Mouse (Mus musculus): ENCODE measurements around the gene Maff.

Maff gene

DNA sequence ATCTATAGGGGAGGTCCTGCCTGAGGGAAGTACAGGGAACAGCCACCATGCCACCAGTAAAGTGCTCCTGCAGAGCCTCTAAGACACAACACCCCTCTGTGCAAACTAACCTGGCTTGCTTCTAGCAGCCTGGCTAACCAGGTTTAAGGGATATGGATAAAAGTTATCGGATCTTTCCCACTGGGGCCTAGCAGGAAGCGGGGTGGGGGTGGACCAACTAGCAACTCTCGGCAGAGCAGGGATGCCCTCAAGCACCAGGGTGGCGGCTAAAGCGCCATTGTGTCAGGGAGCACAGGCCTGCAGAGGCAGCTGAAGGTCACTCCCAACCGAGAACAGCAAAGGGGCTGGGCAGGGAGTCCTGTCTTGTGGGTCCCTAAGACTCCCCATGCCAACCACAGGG is 17.7 kb downstream of the Maff start:
- DNase-seq (ENCODE audit: low spot score): no peak

- DNase-seq (ENCODE audit: low spot score): no peak
Observed at GRCm38 (mm10) chr15:79365068-79365467, 18.6 kb downstream of the Maff start.

DNA sequence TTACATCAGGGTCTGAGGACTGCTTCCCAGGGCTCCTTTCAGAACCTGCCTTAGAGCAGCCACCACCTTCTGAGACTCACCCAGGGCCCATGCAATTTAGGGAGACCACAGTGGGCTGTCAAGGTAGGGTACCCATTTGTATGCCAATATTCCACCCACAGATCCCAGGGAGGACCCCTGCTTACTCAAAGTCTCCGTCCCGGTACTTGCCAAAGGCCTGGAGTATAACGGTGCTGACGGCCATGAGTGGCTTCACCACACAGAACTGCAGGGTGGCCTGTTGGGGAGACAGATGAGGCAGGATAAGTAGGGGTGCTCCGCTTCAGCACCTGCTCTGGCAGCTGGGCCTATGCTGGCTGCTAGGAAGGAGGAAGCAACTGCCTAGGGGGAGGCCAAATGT is 20.0 kb downstream of the Maff start:
- DNase-seq (ENCODE audit: low spot score): no peak

GRCm38 (mm10) chr15:79368313-79368811 is 21.9 kb downstream of the Maff start:
- no peak for DNase-seq (ENCODE audit: low spot score)

DNA sequence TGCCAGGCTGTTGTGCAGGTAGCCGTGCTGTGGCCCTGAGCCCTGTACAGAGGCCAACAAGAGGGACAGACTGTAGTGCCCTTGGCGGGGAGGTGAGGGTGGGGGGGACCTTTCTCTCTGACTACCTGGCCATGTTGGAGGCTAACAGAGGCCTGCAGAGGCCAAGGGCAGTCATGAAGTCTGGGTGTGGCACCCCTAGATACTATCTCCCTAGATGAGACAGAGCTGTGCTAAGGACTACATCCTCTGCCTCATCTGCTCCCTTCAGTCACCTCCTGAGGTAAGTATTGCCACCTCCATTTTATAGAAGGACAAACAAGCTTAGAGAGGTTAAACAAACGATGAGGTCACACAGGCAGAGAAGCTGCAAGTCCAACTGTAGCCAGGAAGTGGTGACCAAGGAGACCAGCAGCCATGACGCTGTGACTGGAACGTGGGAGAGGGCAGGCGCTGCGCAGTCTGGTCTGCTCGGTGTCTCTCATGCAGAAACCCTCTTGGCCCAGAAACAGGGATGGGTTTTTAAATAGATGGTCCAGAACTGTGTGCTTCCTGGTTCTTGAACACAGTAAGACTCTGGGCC is 22.5 kb downstream of the Maff start:
- DNase-seq (ENCODE audit: low spot score): no peak

GRCm38 (mm10) chr15:79369452-79370280 is 23.2 kb downstream of the Maff start:
- DNase-seq (ENCODE audit: low spot score): no peak

GRCm38 (mm10) chr15:79370281-79370843 is 23.9 kb downstream of the Maff start:
- DNase-seq (ENCODE audit: low spot score): no peak

DNA sequence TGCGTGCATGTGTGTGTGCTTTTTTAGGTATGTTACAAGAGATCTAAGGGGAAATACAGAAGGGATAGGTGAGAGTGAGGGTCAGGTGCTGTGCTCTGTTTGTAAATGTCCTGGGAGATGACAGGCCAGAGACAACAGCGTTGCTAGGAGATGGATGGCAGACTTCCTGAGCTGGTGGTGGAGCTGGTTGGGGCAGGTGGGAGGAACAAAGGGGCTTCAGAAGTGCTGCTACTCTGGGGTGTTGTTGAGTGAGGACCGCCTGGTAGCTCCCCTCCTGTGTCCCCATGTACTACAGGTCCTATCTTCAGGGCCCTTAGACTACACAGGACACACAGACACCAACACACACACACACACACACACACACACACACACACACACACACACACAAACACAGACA is 28.3 kb downstream of the Maff start:
- DNase-seq (ENCODE audit: low spot score): no peak

DNA sequence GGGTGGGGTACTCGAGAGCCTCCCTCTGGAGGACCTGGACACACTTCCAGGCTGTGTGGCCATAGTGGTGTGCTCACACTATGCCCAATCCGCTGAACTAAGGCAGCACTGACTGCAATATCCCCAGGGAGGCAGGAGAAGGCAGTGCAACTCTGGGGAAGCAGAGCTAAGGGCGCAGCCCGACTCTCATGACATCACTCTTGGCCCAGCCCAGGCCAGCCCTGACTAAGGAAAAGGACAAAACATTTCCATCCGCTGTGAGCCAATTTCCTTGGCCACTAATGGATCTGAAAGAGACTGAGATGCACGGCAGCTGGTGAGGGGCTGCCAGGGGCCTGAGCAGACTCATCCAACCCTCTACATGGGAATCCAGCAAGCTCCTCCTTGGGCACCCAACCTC is 31.3 kb downstream of the Maff start:
- peak; percentile 36 for DNase-seq (ENCODE audit: low spot score)

DNA sequence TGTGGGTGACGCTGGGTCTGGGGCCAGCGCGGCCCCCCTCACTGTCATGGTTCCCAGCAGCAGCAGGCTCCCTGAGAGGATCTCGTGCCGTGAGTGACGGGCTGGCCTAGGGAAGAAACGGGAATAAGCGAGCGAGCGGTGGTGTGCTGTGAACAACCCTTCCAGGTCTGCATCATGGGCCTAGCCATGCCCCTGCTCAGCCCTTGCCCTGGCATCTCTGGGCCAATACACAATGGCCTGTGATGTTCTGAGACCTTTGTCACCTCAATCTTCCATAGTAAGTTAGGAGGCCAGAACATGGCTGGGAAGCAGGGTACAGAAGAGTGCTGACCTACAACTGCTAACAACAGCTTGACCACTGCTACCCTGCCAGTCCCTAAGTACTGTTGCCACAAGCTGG is 32.2 kb downstream of the Maff start:
- no peak for DNase-seq (ENCODE audit: low spot score)

DNA sequence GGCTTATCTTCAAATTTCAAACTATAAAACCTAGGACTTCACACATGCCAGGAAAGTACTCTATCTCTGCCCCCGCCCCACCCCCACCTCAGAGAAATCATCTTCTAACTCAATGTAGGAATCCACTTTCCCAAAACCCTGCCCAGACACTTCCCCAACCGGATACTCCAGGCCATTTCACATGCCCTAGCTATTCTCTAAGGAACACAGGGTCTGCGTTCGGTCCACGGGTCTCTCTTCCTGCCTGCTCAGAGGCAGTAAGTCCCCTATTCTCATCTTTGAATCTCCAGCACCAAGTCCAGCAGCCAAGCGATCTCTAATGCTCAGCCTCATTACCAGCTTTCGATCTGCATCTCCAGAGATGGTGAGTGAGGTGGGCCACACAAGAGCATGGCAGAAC is 33.2 kb downstream of the Maff start:
- DNase-seq (ENCODE audit: low spot score): no peak

DNA sequence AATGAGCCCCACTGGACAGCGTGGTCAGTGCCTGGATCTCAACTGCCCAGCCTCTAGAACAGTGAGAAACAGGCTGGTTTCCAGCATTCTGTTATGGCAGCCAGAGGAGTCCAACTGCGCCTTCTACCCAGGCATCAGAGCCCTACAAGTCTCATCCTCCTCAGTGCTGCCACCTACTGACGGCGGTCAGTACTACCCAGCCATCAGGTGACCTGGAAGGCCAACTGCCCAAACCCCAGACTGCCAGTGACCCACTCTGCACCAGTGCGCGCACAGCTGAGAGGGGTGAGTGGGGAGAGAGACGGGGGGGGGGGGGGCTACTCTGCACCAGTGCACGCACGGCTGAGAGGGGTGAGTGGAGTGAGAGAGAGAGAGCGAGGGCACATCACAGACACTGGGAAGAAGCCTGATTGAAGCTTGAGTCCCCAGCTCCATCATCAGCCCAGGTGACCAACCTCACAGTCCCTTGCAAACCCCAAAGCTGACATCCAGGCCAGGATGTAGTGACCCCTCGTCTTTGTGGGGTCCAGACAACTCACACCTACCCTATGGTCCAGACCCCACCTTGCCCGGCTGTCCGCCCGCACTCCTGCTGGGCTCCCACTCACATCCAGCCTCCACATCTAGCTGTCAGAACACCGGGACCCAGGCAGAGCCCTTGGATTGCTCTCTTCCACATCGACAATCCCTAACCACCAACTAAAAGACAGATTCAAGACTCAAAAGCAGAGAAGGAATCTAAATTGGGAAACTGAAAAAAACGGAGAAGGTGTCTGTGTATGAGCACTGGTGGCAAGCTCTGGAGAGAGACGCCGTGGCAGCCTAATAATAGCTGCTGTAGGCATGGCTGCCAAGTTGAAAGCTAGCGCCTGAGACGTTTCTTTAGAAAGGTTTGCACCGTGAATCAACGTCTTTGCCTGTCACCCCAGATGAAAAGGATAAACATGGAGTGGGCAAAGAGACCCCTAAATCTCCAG is 34.3 kb downstream of the Maff start:
- no peak for DNase-seq (ENCODE audit: low spot score)

DNA sequence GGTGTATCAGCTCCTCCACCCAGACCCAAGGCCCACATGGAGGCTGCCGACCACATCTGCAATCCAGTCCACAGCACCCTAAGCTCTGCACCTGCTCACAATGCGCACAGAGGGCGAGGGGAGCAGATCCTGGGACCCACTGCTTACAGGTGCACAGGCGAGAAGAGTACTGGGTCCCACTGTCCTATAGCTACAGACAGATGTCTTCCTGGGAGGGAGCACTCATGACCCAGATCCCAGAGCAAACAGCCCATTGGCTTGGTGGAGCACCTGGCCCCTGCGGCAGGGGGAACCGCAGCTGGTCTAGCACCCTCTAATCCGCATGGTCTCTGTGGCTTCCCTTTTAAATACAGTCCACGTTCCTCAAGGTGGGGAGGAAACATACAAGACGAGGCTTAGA is 35.2 kb downstream of the Maff start:
- no peak for DNase-seq (ENCODE audit: low spot score)

GRCm38 (mm10) chr15:79387081-79387480 is 40.7 kb downstream of the Maff start:
- no peak for DNase-seq (ENCODE audit: low spot score)

- DNase-seq (ENCODE audit: low spot score): no peak
Observed at GRCm38 (mm10) chr15:79387611-79388010, 41.2 kb downstream of the Maff start.

DNA sequence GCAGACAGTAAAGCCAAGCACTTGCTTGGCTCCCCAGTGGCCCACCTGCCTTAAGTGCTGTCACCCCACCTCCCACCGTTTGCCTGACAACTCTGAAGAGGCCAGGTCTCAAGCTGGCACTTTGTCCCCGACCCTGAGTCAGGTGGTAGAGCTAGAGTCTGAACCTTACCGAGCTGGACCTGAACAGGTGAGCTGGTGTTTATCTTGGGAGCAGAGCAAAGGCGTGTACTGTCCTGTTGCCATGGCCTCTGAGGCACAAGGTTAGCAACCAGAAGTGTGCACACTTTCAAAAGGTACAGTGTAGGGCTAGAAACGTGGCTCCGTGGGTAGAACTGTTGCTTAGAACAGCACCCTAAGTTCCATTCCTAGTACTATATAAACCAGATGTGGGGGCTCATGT is 41.8 kb downstream of the Maff start:
- DNase-seq (ENCODE audit: low spot score): no peak

DNA sequence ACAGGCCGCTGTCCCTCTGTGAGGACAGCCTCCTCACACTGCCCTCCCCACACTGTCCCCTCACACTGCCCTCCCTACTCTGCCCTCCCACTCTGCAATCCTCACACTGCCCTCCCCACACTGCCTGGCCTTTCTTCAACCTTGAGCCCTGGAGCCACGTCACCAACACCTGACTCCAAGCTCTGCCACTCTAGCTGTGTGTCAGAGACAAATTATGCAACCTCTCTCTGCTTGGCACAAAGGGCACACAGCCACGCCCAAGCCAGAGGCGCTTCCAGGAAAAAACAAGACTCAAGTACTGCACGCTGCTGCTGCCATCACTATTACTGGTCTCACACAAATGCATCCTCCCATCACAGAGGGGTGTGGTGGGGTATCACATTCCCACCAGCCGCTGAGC is 44.0 kb downstream of the Maff start:
- no peak for DNase-seq (ENCODE audit: low spot score)

GRCm38 (mm10) chr15:79391447-79392093 is 45.1 kb downstream of the Maff start:
- DNase-seq (ENCODE audit: low spot score): peak; percentile 69

DNA sequence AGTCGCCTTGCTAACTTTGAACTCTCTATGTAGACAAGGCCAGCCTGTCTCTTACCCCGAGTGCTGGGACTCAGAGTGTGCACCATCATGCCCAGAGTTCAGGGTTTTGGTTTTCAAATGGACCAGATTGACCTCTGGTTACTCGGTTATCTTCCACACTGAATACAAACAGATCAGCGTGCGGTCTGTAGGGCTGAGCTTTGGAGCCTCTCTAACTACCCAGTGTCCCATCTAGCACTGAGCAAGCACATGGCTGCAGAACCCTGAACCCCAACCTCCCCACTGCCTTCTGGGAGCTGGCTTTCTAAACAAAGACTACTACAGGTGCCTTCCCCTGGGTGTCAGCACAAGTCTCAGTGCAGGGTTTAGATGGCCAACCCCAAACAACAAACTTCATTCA is 46.1 kb downstream of the Maff start:
- no peak for DNase-seq (ENCODE audit: low spot score)

DNA sequence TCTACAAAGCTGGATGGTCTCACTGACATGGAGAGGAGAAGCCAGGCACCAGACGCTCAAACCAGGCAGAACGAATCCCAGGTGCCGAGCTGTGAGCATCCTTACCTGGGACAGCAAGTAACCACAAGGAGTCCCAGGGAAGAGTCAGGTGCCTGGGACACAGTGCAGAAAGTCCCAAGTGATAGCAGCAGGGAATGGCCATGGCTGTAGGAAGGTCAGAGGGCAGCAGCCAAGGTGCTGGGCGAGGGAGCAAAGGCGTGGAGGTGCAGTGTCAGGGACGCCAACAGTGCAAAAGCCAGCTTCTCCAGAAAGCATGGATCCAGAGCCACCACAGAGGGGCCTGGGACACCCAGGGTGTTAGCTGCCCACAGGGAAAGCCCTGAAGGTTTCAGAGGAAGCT is 46.7 kb downstream of the Maff start:
- DNase-seq (ENCODE audit: low spot score): no peak

GRCm38 (mm10) chr15:79394842-79395241 is 48.4 kb downstream of the Maff start:
- no peak for DNase-seq (ENCODE audit: low spot score)

- no peak for DNase-seq (ENCODE audit: low spot score)
Observed at GRCm38 (mm10) chr15:79395281-79395680, 48.9 kb downstream of the Maff start.
